Mouse (Mus musculus) neural tube, embryonic 14.5 days (tissue): ENCODE measurements at regions not wholly inside any gene's neighbourhood (a gene's known extent, or its start where the extent isn't known, plus 50 kb on each side); places are given as distances from the start of the nearest gene placed in this dataset.

Experiments used
- ATAC-seq: fragments of 200-750 bp; cut with Nextera tagmentation; 2 replicates; pipeline ENCODE4 v1.8.0; 2017; ENCODE audit warnings: low read depth, mild to moderate bottlenecking, moderate TSS enrichment, moderate library complexity
- H3K27ac ChIP-seq: fragments of 300-500 bp; sonication (generic); 2 replicates; pipeline ENCODE4 v1.5.1; 2014; ENCODE audit warnings: low read depth, mild to moderate bottlenecking, control low read depth, low read length, moderate library complexity, mixed read lengths
- H3K27me3 ChIP-seq: fragments of 300-500 bp; sonication (generic); 2 replicates; pipeline ENCODE4 v1.6.1; 2014; ENCODE audit warnings: low read length; ENCODE audit not compliant: control insufficient read depth, insufficient read depth
- H3K36me3 ChIP-seq: fragments of 300-500 bp; sonication (generic); 2 replicates; pipeline ENCODE4 v1.6.1; 2014; ENCODE audit warnings: low read length, mixed read lengths; ENCODE audit not compliant: control insufficient read depth, insufficient read depth
- H3K4me1 ChIP-seq: fragments of 300-500 bp; sonication (generic); 2 replicates; pipeline ENCODE4 v1.6.1; 2014; ENCODE audit warnings: low read length; ENCODE audit not compliant: control insufficient read depth, insufficient read depth
- H3K4me2 ChIP-seq: fragments of 300-500 bp; sonication (generic); 2 replicates; pipeline ENCODE4 v1.6.1; 2014; ENCODE audit warnings: mild to moderate bottlenecking, low read depth, low read length, control low read depth
- H3K4me3 ChIP-seq: fragments of 300-500 bp; sonication (generic); 2 replicates; pipeline ENCODE4 v1.5.1; 2014; ENCODE audit warnings: low read depth, low read length, control low read depth, mixed read lengths
- H3K9ac ChIP-seq: fragments of 300-500 bp; sonication (generic); replicated peaks from 2 replicates; pipeline ENCODE4 v1.6.1; 2014; ENCODE audit warnings: low read depth, mild to moderate bottlenecking, control low read depth, low read length, mixed read lengths
- H3K9me3 ChIP-seq: fragments of 300-500 bp; sonication (generic); 2 replicates; pipeline ENCODE4 v1.6.1; 2016; ENCODE audit warnings: low read length; ENCODE audit not compliant: control insufficient read depth
- WGBS: fragments of 180-500 bp; shearing (Covaris S2); extraction: QIAGEN DNeasy Blood & Tissue Kit; methylation state at CpG from one replicate; pipeline ENCODE4 v1.1.7; 2014; 5-methylcytosine and 5-hydroxymethylcytosine counted together

GRCm38 (mm10) chr9:61675366-61675765 lies 239.0 kb downstream of the Rplp1 start:
- no peak overlapping the region for H3K27ac ChIP-seq
- H3K27me3 ChIP-seq: no peaks in the 10 kb centered on the region
- WGBS: 80% methylated on average over 2 of the region's 2 CpGs
- no peak overlapping the region for H3K9ac ChIP-seq
- ATAC-seq: no peak
- no peaks in the 10 kb centered on the region for H3K9me3 ChIP-seq
- H3K4me3 ChIP-seq: no peak overlapping the region
- H3K36me3 ChIP-seq: no peaks in the 10 kb centered on the region
- H3K4me2 ChIP-seq: no peak overlapping the region
- H3K4me1 ChIP-seq: no peaks in the 10 kb centered on the region

DNA sequence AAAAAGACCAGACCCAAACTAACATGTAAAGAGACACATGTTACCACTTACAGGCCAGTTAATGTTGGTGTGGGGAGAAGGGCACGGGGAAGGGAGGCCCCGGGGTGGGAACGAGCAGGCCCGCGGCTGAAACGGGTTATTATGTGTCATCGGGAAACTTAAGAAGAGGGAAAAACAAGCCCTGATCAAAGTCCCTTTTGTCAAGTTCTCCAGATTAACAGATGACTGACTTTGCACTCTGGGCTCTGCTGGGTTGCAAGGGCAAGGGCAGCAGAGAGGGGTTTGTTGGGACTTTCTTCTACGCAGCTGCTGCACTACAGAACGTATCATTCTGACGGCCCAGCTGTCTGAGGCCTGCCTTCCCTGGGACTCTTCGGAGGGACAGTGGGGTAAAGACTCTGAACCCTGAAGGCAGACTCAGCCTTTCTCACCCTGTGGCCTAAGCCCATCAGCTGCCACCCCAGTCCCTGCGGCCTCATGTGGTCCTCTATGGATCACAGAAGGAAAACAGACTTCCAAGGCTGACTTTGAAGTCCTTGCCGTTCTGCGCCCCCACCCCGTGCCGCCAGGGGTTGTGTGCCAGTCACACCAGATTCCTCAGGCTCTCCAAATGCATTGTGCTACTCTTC lies 240.7 kb downstream of the Rplp1 start:
- 52% methylated on average over 16 of the region's 16 CpGs for WGBS
- Histone ChIP-seq H3K27me3 (no peaks in the 10 kb centered on the region), H3K9ac (no peak overlapping the region), H3K27ac (no peak overlapping the region), H3K36me3 (no peaks in the 10 kb centered on the region), H3K4me2 (no peak overlapping the region), H3K4me1 (no peaks in the 10 kb centered on the region), H3K4me3 (no peak overlapping the region), H3K9me3 (no peaks in the 10 kb centered on the region)
- no peak for ATAC-seq

- H3K36me3 ChIP-seq: no peaks in the 10 kb centered on the region
- no peak for ATAC-seq
- H3K4me3 ChIP-seq: no peak overlapping the region
- 87% methylated on average over 4 of the region's 4 CpGs for WGBS
- no peaks in the 10 kb centered on the region for H3K9me3 ChIP-seq
- no peak overlapping the region for H3K9ac ChIP-seq
- H3K4me2 ChIP-seq: no peak overlapping the region
- H3K27ac ChIP-seq: no peak overlapping the region
- no peaks in the 10 kb centered on the region for H3K4me1 ChIP-seq
- no peaks in the 10 kb centered on the region for H3K27me3 ChIP-seq
Observed at GRCm38 (mm10) chr9:61670986-61671385, 243.4 kb downstream of the Rplp1 start.

DNA sequence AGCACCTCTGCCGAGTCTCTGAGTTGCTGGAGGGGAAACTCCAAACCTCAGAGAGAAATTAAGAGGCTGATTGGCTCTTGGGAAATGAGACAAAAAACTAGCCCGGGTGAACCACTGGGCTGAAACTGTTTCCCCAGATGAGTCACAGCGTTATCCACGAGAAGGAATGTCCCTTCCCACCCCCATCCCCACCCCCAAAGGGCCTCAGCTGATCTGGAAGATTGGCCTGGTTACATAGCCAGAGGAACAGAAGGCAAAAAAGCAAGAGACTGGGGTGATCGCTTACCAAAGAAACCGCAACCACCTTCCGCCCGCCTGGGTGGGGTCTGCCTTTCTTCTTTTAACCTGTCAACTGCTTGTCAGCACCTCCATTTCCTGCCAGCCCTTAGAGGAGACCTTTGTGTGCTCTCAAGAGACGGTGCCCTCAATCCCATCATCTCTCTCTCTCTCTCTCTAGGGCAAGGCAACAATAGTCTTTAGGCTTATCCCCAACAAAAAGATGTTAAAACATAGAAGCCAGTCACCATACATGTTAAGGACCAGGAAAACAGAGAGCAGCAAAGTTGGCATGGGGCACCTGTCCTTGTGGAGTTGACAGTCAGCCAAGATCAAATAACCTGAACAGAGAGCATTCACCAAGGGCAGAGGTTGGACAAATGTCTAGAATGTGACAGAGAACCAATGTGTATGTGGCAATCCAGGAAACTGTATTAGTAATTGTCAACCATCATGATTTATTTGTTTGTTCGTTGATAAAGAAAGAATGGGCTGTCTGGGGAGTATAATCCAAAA lies 244.4 kb downstream of the Rplp1 start:
- no peaks in the 10 kb centered on the region for H3K4me1 ChIP-seq
- H3K27me3 ChIP-seq: no peaks in the 10 kb centered on the region
- no peak overlapping the region for H3K4me3 ChIP-seq
- H3K9me3 ChIP-seq: no peaks in the 10 kb centered on the region
- no peaks in the 10 kb centered on the region for H3K36me3 ChIP-seq
- H3K9ac ChIP-seq: no peak overlapping the region
- no peak overlapping the region for H3K27ac ChIP-seq
- no peak for ATAC-seq
- 49% methylated on average over 10 of the region's 10 CpGs for WGBS
- H3K4me2 ChIP-seq: no peak overlapping the region

DNA sequence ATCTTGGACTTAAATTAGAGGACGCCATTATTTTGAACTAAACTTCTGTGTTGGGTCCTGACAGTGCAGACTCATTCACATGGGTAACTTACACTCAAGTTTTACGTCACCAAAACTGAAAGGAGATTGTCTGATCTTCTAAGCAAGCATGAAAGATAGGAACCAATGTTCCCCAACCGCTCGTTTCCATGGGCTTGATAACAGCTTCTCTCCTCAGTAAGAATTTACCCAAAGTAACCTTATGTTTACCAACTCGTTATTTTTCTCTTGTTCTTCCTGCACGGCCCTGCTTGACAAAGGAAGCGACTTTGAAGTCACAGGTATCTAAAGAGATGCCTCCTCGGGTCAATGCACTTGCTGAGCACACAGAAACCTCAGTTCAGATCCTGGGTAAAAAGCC lies 245.6 kb downstream of the Rplp1 start:
- no peak overlapping the region for H3K4me3 ChIP-seq
- H3K9ac ChIP-seq: no peak overlapping the region
- H3K9me3 ChIP-seq: no peaks in the 10 kb centered on the region
- no peak overlapping the region for H3K4me2 ChIP-seq
- no peak overlapping the region for H3K27ac ChIP-seq
- H3K36me3 ChIP-seq: no peaks in the 10 kb centered on the region
- WGBS: 90% methylated on average over 8 of the region's 8 CpGs
- ATAC-seq: no peak
- no peaks in the 10 kb centered on the region for H3K27me3 ChIP-seq
- no peaks in the 10 kb centered on the region for H3K4me1 ChIP-seq

DNA sequence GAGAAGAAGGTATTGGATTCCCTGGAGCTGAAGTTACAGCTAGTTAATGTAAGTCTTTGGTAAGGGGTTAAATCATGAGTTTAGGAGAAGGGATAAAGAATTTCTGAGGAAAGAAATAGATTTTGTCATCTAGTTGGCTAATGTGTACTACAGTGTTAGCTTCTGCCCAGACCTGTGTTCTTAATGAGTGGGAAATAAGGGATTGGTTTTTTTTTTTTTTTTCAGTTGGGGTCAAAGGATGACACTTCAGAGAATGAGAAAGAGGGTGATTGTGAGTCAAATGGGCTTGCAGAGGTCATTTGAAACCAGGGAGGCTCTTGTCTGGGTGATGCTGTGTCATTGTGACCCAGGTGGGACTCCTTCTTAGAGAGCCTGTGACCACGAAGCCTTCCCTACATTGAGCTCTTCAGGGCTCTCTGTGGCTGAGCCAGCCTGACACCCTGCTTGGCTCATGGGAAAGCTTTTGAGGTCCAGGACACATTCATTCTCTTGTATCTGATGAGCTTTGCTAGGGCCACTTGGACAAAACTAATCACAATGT lies 246.1 kb downstream of the Rplp1 start:
- WGBS: 77% methylated on average over 1 of the region's 1 CpGs

GRCm38 (mm10) chr9:61667453-61668074 lies 246.8 kb downstream of the Rplp1 start:
- no peak overlapping the region for H3K27ac ChIP-seq
- WGBS: 58% methylated on average over 4 of the region's 4 CpGs
- H3K4me3 ChIP-seq: no peak overlapping the region

More for the DNA sequence above, 246.1 kb downstream of the Rplp1 start:
- H3K4me3 ChIP-seq: no peak overlapping the region
- H3K4me2 ChIP-seq: no peak overlapping the region
- ATAC-seq: no peak
- H3K27me3 ChIP-seq: no peaks in the 10 kb centered on the region
- no peaks in the 10 kb centered on the region for H3K9me3 ChIP-seq
- no peak overlapping the region for H3K27ac ChIP-seq
- no peaks in the 10 kb centered on the region for H3K4me1 ChIP-seq
- no peaks in the 10 kb centered on the region for H3K36me3 ChIP-seq
- no peak overlapping the region for H3K9ac ChIP-seq

GRCm38 (mm10) chr9:61666761-61667332 lies 247.5 kb downstream of the Rplp1 start:
- no peaks in the 10 kb centered on the region for H3K27me3 ChIP-seq
- H3K4me1 ChIP-seq: no peaks in the 10 kb centered on the region
- ATAC-seq: no peak
- H3K27ac ChIP-seq: no peak overlapping the region
- H3K36me3 ChIP-seq: no peaks in the 10 kb centered on the region
- WGBS: 86% methylated on average over 3 of the region's 3 CpGs
- no peak overlapping the region for H3K4me3 ChIP-seq
- H3K9ac ChIP-seq: no peak overlapping the region
- H3K9me3 ChIP-seq: no peaks in the 10 kb centered on the region
- H3K4me2 ChIP-seq: no peak overlapping the region

More at GRCm38 (mm10) chr9:61667453-61668074, 246.8 kb downstream of the Rplp1 start:
- H3K9me3 ChIP-seq: no peaks in the 10 kb centered on the region
- no peaks in the 10 kb centered on the region for H3K36me3 ChIP-seq
- H3K4me1 ChIP-seq: no peaks in the 10 kb centered on the region
- H3K4me2 ChIP-seq: no peak overlapping the region
- no peaks in the 10 kb centered on the region for H3K27me3 ChIP-seq
- ATAC-seq: no peak
- H3K9ac ChIP-seq: no peak overlapping the region
